Mouse (Mus musculus) urinary bladder, postnatal 25 days (tissue): ENCODE data around the gene Vmn1r83.

Experiments
- DNase-seq: peaks from one replicate; pipeline ENCODE4 v3.0.0; 2022; ENCODE audit warnings: low spot score

The Vmn1r83 gene

DNA sequence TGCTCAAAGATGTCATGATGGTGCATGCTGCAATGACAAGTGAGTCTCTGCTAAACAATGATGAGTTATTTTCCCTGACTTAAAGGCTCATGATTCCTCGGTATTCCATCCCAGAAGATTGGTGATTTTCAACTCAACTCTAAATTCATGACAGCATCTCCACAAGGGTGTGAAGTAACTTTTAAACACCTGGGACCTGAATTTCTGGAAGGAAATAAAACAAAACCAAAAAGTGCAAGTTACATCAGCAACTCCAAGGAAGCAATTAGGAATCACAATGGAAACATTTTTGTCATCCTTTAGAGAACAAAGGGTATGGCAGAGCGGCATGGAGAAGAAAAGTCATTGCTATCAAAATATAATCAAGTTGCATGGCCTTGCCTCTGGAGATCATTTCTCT, at the start of gene Vmn1r83:
TSS of gene Vmn1r83 (minus strand) at position 101 of the 400 bp plus-strand sequence.
- no peak for DNase-seq

DNA sequence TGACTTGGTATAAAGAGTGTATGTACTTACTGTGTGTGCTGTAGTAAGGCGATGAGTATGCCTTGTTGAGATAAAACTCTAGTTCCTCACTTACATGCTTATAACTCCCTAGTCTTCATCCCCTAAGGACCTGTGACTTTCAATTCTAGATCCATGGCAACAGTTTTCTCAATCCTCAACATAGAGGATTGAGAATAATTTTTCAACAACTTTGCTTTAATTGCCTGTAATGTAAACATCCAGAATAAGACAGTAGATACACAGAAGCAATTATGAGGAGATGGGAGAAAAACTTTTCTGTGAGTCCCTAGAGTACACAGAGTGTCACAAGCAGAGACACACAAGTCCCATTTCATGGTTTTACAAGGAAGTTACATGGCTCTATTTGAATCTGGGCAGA, 39.9 kb upstream of the Vmn1r83 start, which contains the start of gene Vmn1r84:
TSS of gene Vmn1r84 (minus strand) at position 101 of the 400 bp plus-strand sequence.
- DNase-seq, result no peak

GRCm38 (mm10) chr7:12300130-12300529, 29.2 kb downstream of the Vmn1r83 start, which contains the start of gene Vmn1r82:
Gene Vmn1r82 (plus strand): TSS chr7:12300430.
- DNase-seq, result no peak
